Comparison of ENCODE assay signal across 19 mouse cellular contexts in genomic region chr2:26580751-26581150, GRCm38 (mm10). TPM values are rescaled to one million over a fixed set of nuclear protein-coding genes. Genes with fewer than 3 reads are reported as not detected.
DNase-seq lines count a peak whose midpoint lies in the region; ATAC-seq lines count a peak whose summit lies in the region.
"Had no signal": no experiment of that assay in that cellular context is flagged by ENCODE, and none has a peak within 500 bp of the region (broad histone marks: within the 10 kb centered on the region; RNA-seq: fewer than 3 reads in every experiment).

No protein-coding gene starts in this region.

- intact Hi-C loops in heart, postnatal 25 days (cut with DNase I), result no loop called here

- WGBS in lung, embryonic 16.5 days, result 76% methylated on average over 5 of the region's 5 CpGs

- H3K9me3 ChIP-seq in lung, embryonic 16.5 days (ENCODE audit: control insufficient read depth, low read length), result no peaks in the 10 kb centered on the region
- H3K9me3 ChIP-seq: forebrain, embryonic 12.5 days; hindbrain, embryonic 15.5 days; midbrain, embryonic 12.5 days; neural tube, embryonic 13.5 days had no signal

- peaks cover 13% of the 10 kb centered on the region for H3K4me1 ChIP-seq in lung, embryonic 16.5 days (replicated peaks; ENCODE audit: control insufficient read depth, insufficient read depth, low read length)
- H3K4me1 ChIP-seq: hindbrain, embryonic 15.5 days; midbrain, embryonic 12.5 days had no signal

- ATAC-seq in lung, embryonic 16.5 days (ENCODE audit: low read depth), result peak; percentile 13; the same call in 1 of the 2 replicates

- H3K27ac ChIP-seq in lung, embryonic 16.5 days (ENCODE audit: low read length), result peak overlapping the region; percentile 76
- H3K27ac ChIP-seq: forebrain, embryonic 12.5 days; hindbrain, embryonic 15.5 days; midbrain, embryonic 12.5 days; neural tube, embryonic 13.5 days had no signal

- DNase-seq in heart, adult 18-20 months, result peak; percentile 25 to 64
- DNase-seq in heart, postnatal 25 days (ENCODE audit: low spot score), result no peak
- no peak for DNase-seq in lung, adult 18-20 months
- DNase-seq in kidney, adult 9 months, result peak; percentile 54
- peak; percentile 46 to 75 for DNase-seq in lung, postnatal 4 days
- no peak for DNase-seq in layer of hippocampus, adult 9-11 months
- no peak for DNase-seq in retina, postnatal 1 day
- DNase-seq: right cerebral cortex, postnatal 14 days had no signal

- peak overlapping the region; percentile 20 for H3K4me3 ChIP-seq in lung, embryonic 16.5 days (ENCODE audit: low read length)
- H3K4me3 ChIP-seq: forebrain, embryonic 12.5 days; hindbrain, embryonic 15.5 days; midbrain, embryonic 12.5 days; neural tube, embryonic 13.5 days had no signal

- peak overlapping the region; percentile 30; the same call in 1 of the 2 replicates for H3K9ac ChIP-seq in lung, embryonic 16.5 days (ENCODE audit: low read length)
- H3K9ac ChIP-seq: forebrain, embryonic 12.5 days; hindbrain, embryonic 15.5 days; midbrain, embryonic 12.5 days; neural tube, embryonic 13.5 days had no signal

- H3K36me3 ChIP-seq in lung, embryonic 16.5 days (ENCODE audit: control insufficient read depth, insufficient read depth, low read length), result no peaks in the 10 kb centered on the region
- H3K36me3 ChIP-seq: forebrain, embryonic 12.5 days; hindbrain, embryonic 15.5 days; midbrain, embryonic 12.5 days; neural tube, embryonic 13.5 days had no signal

- no peak overlapping the region; the same call in 1 of the 2 replicates for H3K4me2 ChIP-seq in lung, embryonic 16.5 days (ENCODE audit: low read depth, low read length)
- H3K4me2 ChIP-seq: forebrain, embryonic 12.5 days; hindbrain, embryonic 15.5 days; midbrain, embryonic 12.5 days; neural tube, embryonic 13.5 days had no signal

- H3K27me3 ChIP-seq in lung, embryonic 16.5 days (ENCODE audit: control insufficient read depth, insufficient read depth, low read depth, low read length), result no peaks in the 10 kb centered on the region
- H3K27me3 ChIP-seq: forebrain, embryonic 12.5 days; hindbrain, embryonic 15.5 days; neural tube, embryonic 13.5 days had no signal

RNA-seq across cellular contexts. Expression of gene Egfl7, which starts 0.9 kb away (rescaled TPM):
- 10 to 100 TPM; 94.2 to 94.8 TPM for total RNA-seq in heart, adult 18-20 months (2021)
- 100 to 1,000 TPM; 149 to 179 TPM for total RNA-seq in heart, postnatal 25 days (2021)
- 371 and 375 TPM in 2 replicates for polyA plus RNA-seq in lung, embryonic 16.5 days (2015; fragmentation: Nextera tagmentation; extraction: Ambion mirVana)

RNA-seq across cellular contexts. Expression of gene Gm20532, which starts 5.7 kb away (rescaled TPM):
- total RNA-seq in heart, adult 18-20 months (2021), result not detected
- total RNA-seq in heart, postnatal 25 days (2021), result not detected
- polyA plus RNA-seq in lung, embryonic 16.5 days (2015; fragmentation: Nextera tagmentation; extraction: Ambion mirVana), result not detected in 2 replicates
- total RNA-seq: adrenal gland, adult 18-20 months; gastrocnemius, adult 8-10 months; layer of hippocampus, postnatal 10 days had no signal
- polyA plus RNA-seq: cortical plate, adult 2 months; forebrain, embryonic 12.5 days; hindbrain, embryonic 15.5 days; limb, embryonic 11.5 days; midbrain, embryonic 12.5 days; neural tube, embryonic 13.5 days; testis, adult 2 months had no signal

RNA-seq across cellular contexts. Expression of gene Agpat2, which starts 23.5 kb away (rescaled TPM):
- total RNA-seq in heart, adult 18-20 months (2021), result 10 to 100 TPM; 53.9 to 88.6 TPM
- total RNA-seq in heart, postnatal 25 days (2021), result 10 to 100 TPM; 49.7 to 51.6 TPM
- polyA plus RNA-seq in lung, embryonic 16.5 days (2015; fragmentation: Nextera tagmentation; extraction: Ambion mirVana), result 43.0 and 44.8 TPM in 2 replicates

RNA-seq across cellular contexts. Expression of gene Fam69b, which starts 47.5 kb away (rescaled TPM):
- total RNA-seq in heart, adult 18-20 months (2021), result 10 to 100 TPM; 22.0 to 22.2 TPM
- total RNA-seq in heart, postnatal 25 days (2021), result 10 to 100 TPM; 26.9 to 28.9 TPM
- 16.5 and 17.1 TPM in 2 replicates for polyA plus RNA-seq in lung, embryonic 16.5 days (2015; fragmentation: Nextera tagmentation; extraction: Ambion mirVana)

Comparison
In these comparisons a context has a peak if more than half of its experiments do, and no peak if none do; other contexts are left out.
1. DNase-seq: peak in heart, adult 18-20 months (2 of 2), kidney, adult 9 months (single experiment) and lung, postnatal 4 days (2 of 2); none in heart, postnatal 25 days (single experiment), lung, adult 18-20 months (0 of 2), layer of hippocampus, adult 9-11 months (single experiment) and retina, postnatal 1 day (single experiment).